Mouse (Mus musculus) lung, postnatal 36 days (tissue): ENCODE measurements at regions not wholly inside any gene's neighbourhood (a gene's known extent, or its start where the extent isn't known, plus 50 kb on each side); places are given as distances from the start of the nearest gene placed in this dataset.

Experiments
- DNase-seq: peaks from one replicate; pipeline ENCODE4 v3.0.0; 2022; ENCODE audit warnings: mixed read lengths

DNA sequence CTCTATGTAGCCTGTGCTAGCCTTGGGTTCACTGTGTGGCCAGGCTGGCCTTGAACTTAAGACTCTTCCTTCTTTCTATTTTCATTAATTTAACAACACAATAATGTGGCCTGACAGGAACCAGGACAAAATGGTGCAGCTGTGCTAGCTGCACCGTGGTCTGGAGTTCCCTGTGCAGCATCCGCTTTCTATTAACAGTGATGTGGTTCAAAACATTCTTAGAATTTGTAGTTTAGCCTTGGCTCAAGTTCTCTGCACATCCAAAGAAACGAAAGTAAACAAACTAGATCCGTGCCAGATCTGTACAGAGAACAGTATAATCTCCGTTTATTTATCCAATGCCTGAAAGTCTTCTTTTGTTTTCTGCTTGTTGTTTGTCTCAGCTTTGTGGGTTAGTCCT lies 88.5 kb downstream of the Irx1 start:
- no peak for DNase-seq

DNA sequence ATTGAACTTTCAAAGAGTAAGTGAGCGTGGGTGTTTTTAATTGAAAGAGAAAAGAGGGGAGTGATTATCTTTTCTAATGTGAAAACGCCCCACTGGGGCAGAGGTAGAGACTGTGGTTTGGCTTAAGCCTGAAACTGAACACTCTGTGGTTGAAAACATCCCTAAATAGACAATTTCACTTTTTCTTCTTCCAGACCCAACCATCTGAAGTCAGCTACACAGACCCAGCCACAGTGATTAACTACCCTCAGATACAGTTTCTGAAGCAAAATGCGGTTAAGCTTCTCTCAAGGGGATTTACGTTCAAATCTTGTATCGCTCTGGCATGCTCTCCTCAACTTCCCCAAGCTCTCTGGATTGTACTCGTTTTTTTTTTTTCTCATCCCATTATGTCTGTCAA lies 94.8 kb downstream of the Irx1 start:
- DNase-seq = no peak

DNA sequence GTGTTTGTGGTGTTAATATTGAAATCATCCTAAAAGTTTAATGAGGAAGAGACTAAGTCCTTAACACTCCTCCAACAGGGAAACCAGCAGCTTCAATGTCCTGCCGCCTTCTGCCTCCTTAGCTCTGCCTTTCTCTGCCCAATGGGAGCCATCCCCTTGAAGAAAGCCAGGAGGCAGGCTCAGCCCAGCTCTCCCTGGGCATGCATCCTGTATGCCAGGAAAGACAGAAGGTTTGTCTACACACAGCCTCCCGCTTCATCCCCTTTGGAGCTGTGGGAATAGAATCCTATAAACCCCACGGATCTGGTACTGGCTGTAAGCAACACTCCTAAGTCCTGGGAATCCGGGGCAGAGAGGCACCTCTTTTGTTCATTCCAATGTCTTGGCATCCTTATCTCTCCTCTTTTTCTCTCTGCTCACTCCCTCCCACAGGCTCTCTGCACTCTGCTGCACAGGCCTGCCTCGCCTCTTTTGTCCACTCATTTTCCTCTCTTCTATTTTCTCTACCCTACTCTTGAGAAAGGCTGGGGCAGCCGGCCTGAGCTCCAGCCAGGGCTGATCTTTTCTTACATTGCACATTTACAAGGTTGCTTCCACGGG lies 110.0 kb downstream of the Irx1 start:
- DNase-seq = no peak

- DNase-seq = no peak
Measured at GRCm38 (mm10) chr13:71804032-71804958, 159.2 kb downstream of the Irx1 start.

- no peak for DNase-seq
Measured at GRCm38 (mm10) chr13:71798288-71798687, 165.2 kb downstream of the Irx1 start.

DNA sequence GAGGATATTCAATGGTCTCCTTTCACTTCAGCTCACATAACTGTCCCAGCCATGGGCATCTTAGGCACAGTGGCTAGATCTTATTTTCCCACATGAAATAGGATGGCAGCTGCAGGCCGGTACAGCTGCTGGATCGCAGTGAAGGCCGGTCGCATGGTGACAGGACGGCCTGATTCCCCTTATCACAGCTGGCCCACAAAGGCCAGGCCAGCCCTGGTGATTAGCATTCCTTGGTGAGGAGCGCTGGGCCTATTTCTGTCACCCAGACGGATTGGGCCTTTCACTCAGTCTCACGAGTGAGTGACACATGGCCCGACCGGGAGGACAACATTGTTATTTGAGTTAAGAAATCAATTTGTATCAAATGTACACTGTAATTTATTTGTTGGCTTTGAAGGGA lies 178.8 kb downstream of the Irx1 start:
- DNase-seq = no peak

DNA sequence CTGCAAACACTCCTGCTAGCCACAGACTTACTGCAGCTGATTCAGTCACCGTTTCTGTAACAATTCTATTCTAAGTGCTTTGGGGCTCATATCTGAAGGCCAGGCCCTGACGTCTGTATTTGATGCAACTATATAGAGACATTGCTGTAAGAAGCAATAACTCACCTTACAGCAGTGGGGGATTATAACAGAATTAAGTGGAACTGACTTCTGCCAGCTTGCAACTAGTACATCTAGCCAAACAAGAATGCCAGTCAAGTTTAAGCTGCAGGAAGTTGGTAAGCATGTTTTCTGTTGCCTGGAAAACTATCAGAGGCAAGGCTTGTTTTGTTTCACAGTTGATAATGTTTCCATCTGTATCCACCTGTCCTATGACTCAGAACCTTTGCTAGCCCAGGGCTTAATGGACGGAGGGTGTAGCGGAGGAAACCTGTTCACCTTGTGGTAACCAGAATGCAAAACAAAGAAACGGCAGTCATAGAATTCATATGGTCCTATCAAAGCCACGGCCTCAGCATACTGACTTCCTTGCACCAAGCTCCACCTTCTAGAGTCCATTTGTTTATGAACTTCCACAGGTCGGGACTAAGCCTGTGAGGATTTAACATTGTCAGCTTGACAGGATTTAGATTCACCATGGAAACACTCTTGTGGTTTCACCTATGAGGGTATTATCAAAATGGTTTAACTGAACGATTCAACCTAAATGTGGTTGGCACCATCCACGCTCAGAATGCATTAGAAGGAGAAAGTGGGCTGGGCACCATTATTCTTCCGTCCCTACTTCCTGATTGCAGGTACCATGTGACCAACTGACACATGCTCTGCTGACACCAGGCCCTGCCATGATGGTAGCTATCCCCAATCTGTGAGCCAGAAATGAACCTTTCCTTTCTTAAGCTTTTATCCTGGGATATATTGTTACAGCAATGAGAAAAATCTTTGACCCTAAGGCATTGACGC lies 216.2 kb downstream of the Irx1 start:
- no peak for DNase-seq

GRCm38 (mm10) chr13:71746534-71746933 lies 217.0 kb downstream of the Irx1 start:
- DNase-seq = peak; percentile 0

GRCm38 (mm10) chr13:71736821-71737345 lies 226.6 kb downstream of the Irx1 start:
- DNase-seq = peak; percentile 23

DNA sequence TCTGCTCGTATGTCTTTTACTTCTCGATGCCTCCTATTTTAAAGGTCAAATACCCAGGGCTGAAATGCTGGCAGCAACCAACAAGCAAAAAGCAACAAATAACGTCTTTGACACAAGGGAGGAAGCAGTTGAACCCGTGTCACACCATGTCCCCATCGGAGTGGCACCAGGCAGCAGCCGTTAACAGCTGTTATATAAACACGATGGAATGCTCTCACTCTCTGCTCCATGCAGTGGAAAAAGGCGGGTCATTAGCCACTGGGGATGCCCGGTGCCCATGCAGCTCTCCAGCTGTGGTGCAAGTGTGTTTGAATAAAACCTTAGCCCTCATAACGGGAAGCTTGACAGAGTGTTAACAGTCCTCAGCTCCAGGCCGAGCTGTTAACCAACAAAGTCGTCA lies 229.3 kb downstream of the Irx1 start:
- peak; percentile 21 for DNase-seq

DNA sequence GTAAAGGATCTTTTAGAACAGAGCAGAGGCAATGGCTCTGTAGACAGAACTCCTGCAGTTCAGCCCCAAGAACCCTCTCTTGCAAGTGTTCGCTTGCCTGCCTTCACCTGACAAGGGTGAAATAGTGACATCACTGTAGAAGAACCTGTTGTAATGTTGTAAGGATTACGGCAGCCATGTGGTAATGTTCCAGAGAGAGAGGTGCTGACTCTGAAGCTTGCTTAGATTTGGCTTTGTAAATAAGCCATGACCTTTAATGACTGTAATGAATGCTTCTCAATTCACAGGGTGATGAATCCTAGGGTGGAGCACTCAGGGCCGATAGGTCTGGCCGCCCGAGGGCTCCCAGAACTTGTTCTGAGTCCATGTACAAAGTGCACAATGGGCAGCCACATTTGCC lies 230.2 kb downstream of the Irx1 start:
- DNase-seq = no peak

GRCm38 (mm10) chr13:71732903-71733302 lies 230.6 kb downstream of the Irx1 start:
- no peak for DNase-seq

GRCm38 (mm10) chr13:71690069-71690817 lies 273.3 kb downstream of the Irx1 start:
- DNase-seq = no peak

DNA sequence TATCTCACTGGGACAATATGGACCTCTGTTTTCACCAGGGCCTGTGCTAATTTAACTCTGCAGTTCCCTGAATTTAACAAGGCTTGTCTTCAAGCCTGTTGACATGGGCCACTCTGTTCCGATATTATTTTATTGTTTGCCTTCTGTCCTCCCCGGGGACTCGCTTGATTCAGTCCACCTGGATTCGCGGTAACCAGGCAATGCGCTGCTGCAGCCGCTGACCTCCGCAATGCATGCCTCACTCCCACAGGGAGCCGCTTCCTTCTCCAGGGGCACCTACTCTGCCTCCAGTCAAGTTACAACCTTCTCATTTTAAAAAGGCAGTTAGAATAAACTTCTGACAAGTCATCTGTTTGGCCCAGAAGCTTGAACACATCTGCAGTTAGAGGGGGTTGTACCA lies 274.3 kb downstream of the Irx1 start:
- DNase-seq = no peak

DNA sequence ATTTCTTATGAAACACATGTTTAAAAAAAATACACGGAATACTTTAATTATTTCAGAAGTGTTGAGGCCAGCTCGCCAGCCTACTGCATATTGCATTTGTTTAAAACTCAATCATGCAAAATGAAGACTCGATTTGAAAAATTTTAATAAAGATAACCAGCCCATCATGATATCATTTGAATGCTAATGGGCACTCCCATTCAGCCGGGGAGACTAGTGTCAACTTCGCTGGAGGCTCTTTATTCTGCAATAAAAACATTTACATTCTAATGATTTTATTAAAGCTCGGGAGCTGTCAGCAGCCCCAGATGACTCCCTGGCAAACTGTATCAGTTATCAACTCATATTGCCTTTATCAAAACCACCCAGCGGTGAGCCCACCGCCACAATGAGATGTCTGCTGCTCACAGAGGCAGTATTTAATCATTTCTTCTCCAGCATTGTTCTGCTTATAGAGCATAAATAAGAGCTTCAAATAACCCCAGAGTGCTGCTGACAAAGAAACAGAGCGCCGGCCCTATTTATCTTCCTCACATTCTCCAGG lies 287.4 kb downstream of the Irx1 start:
- no peak for DNase-seq

GRCm38 (mm10) chr13:71669956-71670739 lies 293.4 kb downstream of the Irx1 start:
- peak; percentile 36 for DNase-seq

- DNase-seq = no peak
Measured at GRCm38 (mm10) chr13:71668256-71668655, 295.3 kb downstream of the Irx1 start.

DNA sequence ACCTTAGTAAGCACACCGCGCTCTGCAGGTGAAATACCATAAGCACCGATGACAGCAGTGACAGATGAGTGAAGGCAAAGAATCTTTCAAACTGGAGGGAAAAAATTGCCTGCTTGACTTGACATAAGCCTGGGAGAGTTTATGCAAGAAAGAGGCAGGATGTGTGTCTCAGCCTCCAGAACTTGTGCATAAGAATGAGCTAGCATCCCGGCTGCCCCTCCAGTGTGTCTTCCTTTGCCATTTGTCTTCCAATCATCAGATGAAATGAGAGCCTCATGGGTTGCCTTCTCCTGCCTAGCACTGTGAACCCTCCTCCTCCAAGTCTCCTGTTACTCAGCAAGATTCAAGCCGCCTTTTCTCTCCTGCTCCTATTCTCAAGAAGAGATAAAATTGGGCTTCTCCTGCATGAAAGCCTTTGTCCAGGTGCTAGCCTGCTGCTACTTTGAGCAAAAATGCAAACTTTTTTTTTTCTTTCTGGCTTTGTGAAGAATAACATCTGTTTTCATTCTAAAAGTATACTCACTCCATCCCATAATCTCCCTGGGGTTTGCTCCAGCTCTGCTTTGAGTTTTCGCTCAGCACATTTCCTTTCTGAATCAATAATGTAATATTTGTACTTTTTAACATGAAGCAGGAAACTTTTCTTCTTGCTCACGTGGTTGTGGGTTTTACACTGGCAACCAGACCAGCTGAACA lies 298.2 kb downstream of the Irx1 start:
- no peak for DNase-seq

- DNase-seq = no peak
Measured at GRCm38 (mm10) chr13:71657898-71658297, 305.6 kb downstream of the Irx1 start.

DNA sequence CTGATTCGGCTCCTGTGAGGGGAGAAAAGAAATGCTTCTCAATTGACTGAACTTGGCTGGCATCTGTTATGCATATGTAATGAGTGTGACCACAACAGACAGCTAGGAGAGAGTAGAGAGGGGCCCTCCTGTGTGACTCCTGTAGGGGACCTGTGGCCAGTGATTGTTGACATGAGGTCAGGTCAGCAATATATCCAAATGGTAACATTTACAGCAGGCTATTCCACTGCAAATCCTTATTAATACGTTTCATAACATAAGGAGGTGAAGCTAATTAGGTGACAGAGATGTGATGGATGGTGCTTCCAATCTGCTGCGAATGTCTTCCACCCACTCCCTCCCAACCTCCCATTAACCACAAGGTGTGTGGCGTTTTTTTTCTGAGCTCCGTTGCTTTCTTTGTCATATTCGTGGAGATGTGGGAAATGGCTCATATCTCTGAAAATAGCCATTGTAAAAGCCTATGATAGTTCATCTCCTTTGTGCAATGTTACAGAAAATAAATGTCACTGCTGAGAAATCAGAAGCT lies 309.5 kb downstream of the Irx1 start:
- no peak for DNase-seq
